Mouse (Mus musculus): ENCODE measurements at regions not wholly inside any gene's neighbourhood (a gene's known extent, or its start where the extent isn't known, plus 50 kb on each side); places are given as distances from the start of the nearest gene placed in this dataset.

GRCm38 (mm10) chr4:54282934-54283333 lies 457.1 kb downstream of the Tmem38b start:
- TF ChIP-seq CTCF (IDR thresholded peaks at IDR 0.05; ENCODE audit: borderline replicate concordance, insufficient read depth, low read depth, low read length) (no peak), POLR2A (IDR thresholded peaks at IDR 0.05; ENCODE audit: borderline replicate concordance, insufficient read depth, low read length) (no peak)

All from cerebellum, adult 2 months (tissue).